Mouse (Mus musculus) duodenum, adult 2 months (tissue): Measurements from ENCODE around the gene Tmco5. TPM values are rescaled to one million over a fixed set of nuclear protein-coding genes. Genes with fewer than 3 reads are reported as not detected.

Experiments
- polyA plus RNA-seq: library from polyadenylated mRNA; depleted of rRNA; stranded (reverse); fragments of >200 nt; gene quantifications from 2 replicates; pipeline ENCODE4 v1.2.3, GENCODE M21; 2012; ENCODE audit warnings: low replicate concordance; rRNA removed

Tmco5 gene
- polyA plus RNA-seq, result not detected in 2 replicates

DNA sequence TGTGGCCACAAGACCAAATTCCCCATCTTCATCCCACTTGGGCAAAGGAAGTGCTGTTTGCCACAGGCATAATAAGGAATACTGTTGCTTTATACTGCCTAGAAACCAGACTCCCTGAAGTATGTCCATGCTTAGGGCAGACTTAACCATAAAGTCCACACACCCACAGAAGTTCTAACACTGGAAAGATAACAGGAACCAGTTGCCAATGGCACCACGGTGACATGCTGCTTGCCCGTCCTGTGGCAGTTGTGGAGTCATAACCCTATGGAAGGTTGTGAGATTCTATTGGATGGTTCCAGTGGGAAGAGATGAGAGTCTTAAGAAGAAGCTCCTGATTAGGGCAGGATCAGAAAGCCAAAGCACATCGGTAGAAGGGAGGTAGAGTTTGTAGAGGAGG, at the start of gene Tmco5:
Gene Tmco5 (plus strand): TSS at position 301 of the 400 bp plus-strand sequence.

Other genes with a start within 250 kb of the Tmco5 start
- gene Spred1, start 242.7 kb downstream of the Tmco5 start, polyA plus RNA-seq, result 1.2 and 1.6 TPM in 2 replicates